Mouse (Mus musculus) limb, embryonic 10.5 days (tissue): Measurements from ENCODE around the gene Dcaf11. TPM values are rescaled to one million over a fixed set of nuclear protein-coding genes. Genes with fewer than 3 reads are reported as not detected.
A peak's percentile ranks its signal among the peaks of the same experiment; 100 is the strongest.

Experiments
- DNase-seq: peaks from one replicate; pipeline ENCODE4 v3.0.0-alpha.2; 2017; ENCODE audit warnings: low spot score
- H3K27ac ChIP-seq: fragments of 300-500 bp; sonication (generic); 2 replicates; pipeline ENCODE4 v1.5.1; 2016; ENCODE audit warnings: mild to moderate bottlenecking
- H3K27me3 ChIP-seq: fragments of 300-500 bp; sonication (generic); 2 replicates; pipeline ENCODE4 v1.6.1; 2016; ENCODE audit warnings: low read depth, mild to moderate bottlenecking; ENCODE audit not compliant: poor library complexity, severe bottlenecking
- H3K36me3 ChIP-seq: fragments of 300-500 bp; sonication (generic); 2 replicates; pipeline ENCODE4 v1.6.1; 2016; ENCODE audit warnings: mild to moderate bottlenecking, moderate library complexity
- H3K4me1 ChIP-seq: fragments of 300-500 bp; sonication (generic); 2 replicates; pipeline ENCODE4 v1.6.1; 2016
- H3K4me3 ChIP-seq: fragments of 300-500 bp; sonication (generic); 2 replicates; pipeline ENCODE4 v1.5.1; 2016; ENCODE audit warnings: mild to moderate bottlenecking, moderate library complexity
- H3K9me3 ChIP-seq: fragments of 300-500 bp; sonication (generic); replicated peaks from 2 replicates; pipeline ENCODE4 v1.6.1; 2016; ENCODE audit warnings: mild to moderate bottlenecking
- WGBS: fragments of 180-500 bp; shearing (Covaris S2); methylation state at CpG from one replicate; pipeline ENCODE4 v1.1.7; 2016; 5-methylcytosine and 5-hydroxymethylcytosine counted together
- polyA plus RNA-seq: library from polyadenylated mRNA; unstranded; fragments of >200 nt; fragmentation: Nextera tagmentation; extraction: Ambion mirVana; gene quantifications from 2 replicates; pipeline ENCODE4 v1.2.1, GENCODE M21; 2016

Gene Dcaf11
- 62.3 and 69.1 TPM in 2 replicates for polyA plus RNA-seq

- peaks cover 21% of the 10 kb centered on the region for H3K36me3 ChIP-seq
- DNase-seq, result peak; percentile 94
- H3K27me3 ChIP-seq, result no peaks in the 10 kb centered on the region
- under 1% methylated on average over 27 of the region's 27 CpGs for WGBS
- peak within 1 kb of the TSS; percentile 79 for H3K4me3 ChIP-seq
- peak within 1 kb of the TSS; percentile 95 for H3K27ac ChIP-seq
- no peaks in the 10 kb centered on the region for H3K9me3 ChIP-seq
- H3K4me1 ChIP-seq, result peaks cover 18% of the 10 kb centered on the region
These were observed at the start of gene Dcaf11 for GRCm38 (mm10) chr14:55559799-55560201. TSS of gene Dcaf11 (plus strand) at chr14:55560006.

GRCm38 (mm10) chr14:55510125-55510731 is 49.6 kb upstream of the Dcaf11 start, which contains the start of gene Cpne6:
TSS of gene Cpne6 (plus strand) at chr14:55510445.
- Histone ChIP-seq H3K4me1 (peaks cover 7% of the 10 kb centered on the region; the same call in 1 of the 2 replicates), H3K9me3 (no peaks in the 10 kb centered on the region), H3K27me3 (peaks cover 39% of the 10 kb centered on the region), H3K4me3 (no peak within 1 kb of the TSS), H3K27ac (no peak within 1 kb of the TSS), H3K36me3 (no peaks in the 10 kb centered on the region)
- 74% methylated on average over 22 of the region's 22 CpGs for WGBS
- no peak for DNase-seq

- WGBS, result 51% methylated on average over 7 of the region's 7 CpGs
- DNase-seq, result no peak
- Histone ChIP-seq H3K4me1 (peaks cover 7% of the 10 kb centered on the region; the same call in 1 of the 2 replicates), H3K9me3 (no peaks in the 10 kb centered on the region), H3K4me3 (no peak overlapping the region), H3K27ac (no peak overlapping the region), H3K36me3 (no peaks in the 10 kb centered on the region), H3K27me3 (peaks cover 39% of the 10 kb centered on the region)
These were observed 48.8 kb upstream of the Dcaf11 start for GRCm38 (mm10) chr14:55511037-55511436.

DNA sequence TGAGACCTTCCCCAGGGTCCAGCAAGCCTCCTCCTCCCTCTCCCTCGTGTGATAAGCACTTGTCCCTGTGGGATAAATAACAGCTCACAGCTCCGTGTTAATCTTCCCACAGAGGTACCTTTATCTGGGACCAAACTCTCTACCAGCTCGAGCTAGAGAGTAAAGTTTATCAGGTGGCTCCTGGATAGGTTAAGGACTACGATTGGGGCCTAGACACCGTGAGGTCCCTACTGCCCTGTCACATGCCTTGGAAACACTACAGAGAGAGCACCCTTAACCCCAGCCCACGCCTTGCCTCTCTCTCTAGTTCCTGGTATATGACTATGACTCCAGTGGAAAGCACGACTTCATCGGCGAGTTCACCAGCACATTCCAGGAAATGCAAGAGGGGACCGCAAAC is 45.9 kb upstream of the Dcaf11 start:
- no peak for DNase-seq
- H3K27ac ChIP-seq, result no peak overlapping the region
- 67% methylated on average over 10 of the region's 10 CpGs for WGBS
- H3K27me3 ChIP-seq, result peaks cover 56% of the 10 kb centered on the region
- H3K9me3 ChIP-seq, result no peaks in the 10 kb centered on the region
- H3K36me3 ChIP-seq, result no peaks in the 10 kb centered on the region
- H3K4me1 ChIP-seq, result peaks cover 9% of the 10 kb centered on the region
- no peak overlapping the region for H3K4me3 ChIP-seq

GRCm38 (mm10) chr14:55515846-55516245 is 44.0 kb upstream of the Dcaf11 start:
- DNase-seq, result no peak
- Histone ChIP-seq H3K27me3 (peaks cover 67% of the 10 kb centered on the region), H3K27ac (no peak overlapping the region), H3K36me3 (no peaks in the 10 kb centered on the region), H3K4me1 (peaks cover 15% of the 10 kb centered on the region), H3K9me3 (no peaks in the 10 kb centered on the region), H3K4me3 (no peak overlapping the region)
- 82% methylated on average over 4 of the region's 4 CpGs for WGBS

GRCm38 (mm10) chr14:55518897-55519296 is 40.9 kb upstream of the Dcaf11 start:
- 31% methylated on average over 2 of the region's 2 CpGs for WGBS
- no peaks in the 10 kb centered on the region for H3K36me3 ChIP-seq
- H3K9me3 ChIP-seq, result no peaks in the 10 kb centered on the region
- peaks cover 16% of the 10 kb centered on the region for H3K4me1 ChIP-seq
- DNase-seq, result no peak
- no peak overlapping the region for H3K27ac ChIP-seq
- H3K27me3 ChIP-seq, result peaks cover 70% of the 10 kb centered on the region
- H3K4me3 ChIP-seq, result no peak overlapping the region

DNA sequence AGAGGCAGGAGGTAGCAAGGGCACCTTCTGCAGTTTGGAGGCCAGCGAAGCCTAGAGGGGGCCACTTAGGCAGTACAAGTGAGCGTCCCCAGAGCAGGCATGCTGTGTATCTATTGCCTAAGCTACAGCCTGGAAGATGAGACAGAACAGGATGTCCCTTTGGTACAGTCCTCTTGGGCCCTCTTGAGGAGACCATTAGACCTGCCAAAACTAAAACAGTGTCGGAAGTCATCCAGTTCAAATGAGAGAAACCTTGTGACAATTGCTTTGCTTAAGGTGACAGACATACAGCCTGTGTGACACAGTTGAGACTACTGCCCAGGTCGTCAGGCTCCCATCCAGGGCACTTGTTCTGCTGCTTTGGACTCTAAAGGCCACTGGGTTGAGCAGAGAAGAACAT is 40.2 kb upstream of the Dcaf11 start:
- Histone ChIP-seq H3K27ac (no peak overlapping the region), H3K36me3 (no peaks in the 10 kb centered on the region), H3K9me3 (no peaks in the 10 kb centered on the region), H3K4me3 (no peak overlapping the region), H3K27me3 (peaks cover 77% of the 10 kb centered on the region), H3K4me1 (peaks cover 16% of the 10 kb centered on the region)
- DNase-seq, result no peak
- whole genome bisulfite sequencing, result 58% methylated on average over 4 of the region's 4 CpGs

DNA sequence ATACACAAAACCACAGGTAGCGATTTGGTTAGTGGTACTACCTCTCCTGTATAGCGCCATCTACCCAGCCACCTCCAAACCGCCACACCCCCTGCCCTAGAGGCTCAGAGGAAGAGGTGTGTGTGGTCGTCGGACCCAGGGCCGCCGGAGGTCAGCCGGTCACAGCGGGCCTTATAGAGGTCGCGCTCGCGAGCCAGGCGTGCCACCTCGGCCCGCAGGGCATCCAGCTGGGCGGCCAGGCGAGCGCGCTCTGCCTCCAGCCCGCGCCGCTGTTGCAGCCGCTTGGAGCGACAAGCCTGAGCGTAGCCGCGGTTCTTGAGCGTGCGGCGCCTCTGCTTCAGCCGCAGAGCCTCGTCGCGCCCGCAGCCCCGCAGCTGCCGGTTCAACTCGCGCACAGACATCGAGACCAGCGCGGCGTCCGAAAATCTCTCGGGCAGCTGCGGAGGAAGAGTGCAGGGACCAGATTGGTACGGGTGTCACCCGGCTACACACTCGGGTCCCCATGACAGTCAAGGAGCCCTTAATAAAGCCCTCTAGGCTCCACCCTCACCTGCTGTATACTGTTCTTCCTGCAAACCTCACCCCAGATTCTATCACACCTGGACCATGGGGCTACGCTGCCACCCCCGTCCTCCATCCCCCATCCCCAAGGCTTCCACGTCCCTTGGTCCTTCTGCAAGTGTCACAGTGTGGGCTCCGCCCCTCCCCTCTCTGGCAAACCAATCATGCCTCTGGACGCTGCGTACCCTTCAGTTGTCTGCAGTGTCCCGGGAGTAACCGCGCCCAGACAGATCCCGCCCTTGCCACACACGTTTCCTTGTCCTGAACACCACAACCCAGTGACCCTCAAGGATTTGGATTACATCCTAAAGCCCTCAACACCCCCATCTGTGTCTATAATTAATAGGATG is 39.1 kb upstream of the Dcaf11 start:
- DNase-seq, result peak; percentile 60
- Histone ChIP-seq H3K27ac (peak overlapping the region; percentile 42; the same call in 1 of the 2 replicates), H3K4me1 (peaks cover 16% of the 10 kb centered on the region), H3K4me3 (peak overlapping the region; percentile 61), H3K9me3 (no peaks in the 10 kb centered on the region), H3K27me3 (peaks cover 87% of the 10 kb centered on the region), H3K36me3 (no peaks in the 10 kb centered on the region)
- WGBS, result under 1% methylated on average over 61 of the region's 61 CpGs

DNA sequence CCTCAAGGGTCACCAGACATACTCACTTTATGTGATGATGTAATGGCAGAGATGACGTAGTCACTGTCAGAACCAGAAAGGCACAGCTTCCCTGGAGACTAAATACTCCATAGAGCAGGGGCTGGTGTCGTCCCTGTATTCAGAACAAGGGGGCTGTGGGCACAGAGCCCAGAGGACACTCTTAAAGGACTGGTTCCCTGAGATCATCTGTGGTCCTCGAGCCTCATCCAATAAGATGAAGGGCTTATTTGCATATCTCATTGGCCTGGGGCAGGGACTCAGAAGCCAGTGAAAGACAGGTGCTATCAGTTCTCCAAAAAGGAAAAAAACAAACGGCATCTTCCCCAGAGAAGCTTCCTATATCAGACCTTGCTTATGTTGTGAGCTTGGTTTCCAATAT is 35.7 kb upstream of the Dcaf11 start:
- DNase-seq, result no peak
- WGBS, result 64% methylated on average over 4 of the region's 4 CpGs
- peaks cover 13% of the 10 kb centered on the region for H3K4me1 ChIP-seq
- no peak overlapping the region for H3K4me3 ChIP-seq
- H3K27me3 ChIP-seq, result peaks cover 64% of the 10 kb centered on the region
- H3K27ac ChIP-seq, result no peak overlapping the region
- H3K9me3 ChIP-seq, result no peaks in the 10 kb centered on the region
- no peaks in the 10 kb centered on the region for H3K36me3 ChIP-seq

- H3K9me3 ChIP-seq, result no peaks in the 10 kb centered on the region
- no peaks in the 10 kb centered on the region for H3K36me3 ChIP-seq
- peaks cover 13% of the 10 kb centered on the region for H3K4me1 ChIP-seq
- H3K4me3 ChIP-seq, result no peak within 1 kb of the TSS
- no peak within 1 kb of the TSS for H3K27ac ChIP-seq
- peaks cover 61% of the 10 kb centered on the region for H3K27me3 ChIP-seq
- 18% methylated on average over 8 of the region's 8 CpGs for WGBS
- no peak for DNase-seq
These were observed 35.0 kb upstream of the Dcaf11 start, which contains the start of gene Nrl for GRCm38 (mm10) chr14:55524785-55525184. TSS of gene Nrl (minus strand) at chr14:55524981.

DNA sequence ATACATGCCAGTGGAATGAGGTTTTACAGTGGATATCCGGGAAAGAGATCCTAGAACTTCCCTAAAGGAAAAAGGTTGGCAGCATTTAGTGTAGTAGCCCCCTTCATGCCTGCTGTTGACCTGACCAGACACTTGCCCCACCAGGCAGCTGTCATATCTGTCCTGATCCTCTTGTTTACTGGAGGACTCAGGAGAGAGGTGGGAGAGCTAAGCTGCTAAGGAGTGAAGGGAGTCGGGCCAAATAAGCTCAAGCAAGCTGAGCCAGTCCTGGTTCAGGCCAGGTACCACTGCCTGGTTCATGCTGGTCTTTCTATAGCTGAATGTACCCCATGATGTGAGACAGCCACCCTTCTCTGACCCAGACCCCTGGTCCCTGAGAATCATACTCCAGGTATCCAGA is 33.1 kb upstream of the Dcaf11 start:
- no peak for DNase-seq
- Histone ChIP-seq H3K36me3 (no peaks in the 10 kb centered on the region), H3K4me1 (no peaks in the 10 kb centered on the region), H3K27ac (no peak overlapping the region), H3K27me3 (peaks cover 48% of the 10 kb centered on the region), H3K4me3 (no peak overlapping the region), H3K9me3 (no peaks in the 10 kb centered on the region)
- WGBS, result 85% methylated on average over 2 of the region's 2 CpGs

DNA sequence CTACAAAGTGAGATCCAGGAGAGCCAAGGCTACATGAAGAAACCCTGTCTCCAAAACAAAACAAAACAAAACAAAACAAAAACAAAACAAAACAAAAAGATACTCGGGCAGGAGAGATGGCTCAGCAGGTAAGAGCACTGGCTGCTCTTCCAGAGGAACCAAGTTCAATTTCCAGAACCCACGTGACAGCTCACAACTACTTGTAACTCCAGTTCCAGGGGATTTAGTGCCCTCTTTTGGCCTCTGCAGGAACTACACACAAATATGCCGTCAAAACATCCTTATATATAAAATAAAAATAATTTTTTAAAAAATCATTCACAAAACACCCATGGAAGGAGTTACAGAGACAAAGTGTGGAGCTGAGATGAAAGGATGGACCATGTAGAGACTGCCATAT is 31.9 kb upstream of the Dcaf11 start:
- Histone ChIP-seq H3K4me1 (no peaks in the 10 kb centered on the region), H3K9me3 (no peaks in the 10 kb centered on the region), H3K27ac (no peak overlapping the region), H3K36me3 (no peaks in the 10 kb centered on the region), H3K27me3 (peaks cover 35% of the 10 kb centered on the region), H3K4me3 (no peak overlapping the region)
- DNase-seq, result no peak
- 25% methylated on average over 3 of the region's 3 CpGs for WGBS

DNA sequence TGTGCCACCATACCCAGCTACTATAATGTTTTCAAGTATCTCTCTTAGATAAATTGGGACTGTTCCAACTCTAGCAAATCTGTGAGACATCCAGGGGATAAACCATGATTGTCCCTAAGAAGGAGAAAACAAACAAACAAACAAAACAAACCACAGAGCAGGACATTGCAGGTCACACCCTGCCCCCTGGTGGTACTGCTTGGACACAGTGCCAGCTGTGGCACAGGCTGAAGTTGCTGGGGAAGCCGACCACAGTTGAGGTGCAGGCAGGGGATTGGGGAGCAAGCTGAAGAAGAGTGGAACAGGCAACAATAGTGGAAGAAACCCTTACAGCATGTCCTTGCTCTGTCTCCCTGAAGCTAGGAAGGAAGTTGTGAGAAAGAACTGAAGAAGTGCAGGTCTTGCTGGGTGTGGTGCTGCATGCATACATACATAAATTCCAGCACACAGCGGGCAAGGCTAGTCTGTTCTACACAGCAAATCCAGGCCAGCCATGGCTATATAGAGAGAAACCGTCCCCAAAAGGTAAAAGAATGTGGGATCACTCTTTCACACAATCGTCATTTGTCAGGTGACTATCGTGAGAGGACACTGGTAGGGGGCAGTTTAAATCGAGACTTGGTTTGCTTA is 23.6 kb upstream of the Dcaf11 start:
- DNase-seq, result peak; percentile 53
- Histone ChIP-seq H3K27me3 (peaks cover 6% of the 10 kb centered on the region; the same call in 1 of the 2 replicates), H3K27ac (no peak overlapping the region), H3K4me1 (peaks cover 15% of the 10 kb centered on the region), H3K9me3 (no peaks in the 10 kb centered on the region), H3K36me3 (no peaks in the 10 kb centered on the region), H3K4me3 (no peak overlapping the region)
- WGBS, result 50% methylated on average over 6 of the region's 6 CpGs
